18 mouse cellular contexts compared by ENCODE assay signal in the genomic region with DNA sequence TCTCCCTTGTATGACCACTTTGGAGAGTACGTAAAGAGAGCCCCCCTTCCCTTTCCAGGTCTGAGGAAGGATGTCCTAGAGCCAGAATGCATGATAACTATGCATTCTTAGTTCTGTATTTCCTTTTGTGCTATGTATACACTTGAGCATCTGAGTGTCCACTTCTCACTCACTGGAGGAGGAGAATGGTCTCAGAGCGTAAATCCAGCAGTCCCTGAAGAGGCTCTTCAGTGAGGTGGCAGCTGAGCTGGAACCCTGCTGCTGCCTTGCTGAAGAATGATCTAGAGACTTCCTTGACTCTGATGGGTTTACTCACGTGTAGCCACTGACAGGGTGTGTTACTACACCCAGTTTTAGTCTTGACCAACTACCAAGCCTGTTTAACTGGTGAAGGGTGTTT.
"Had no signal": no experiment of that assay in that cellular context is flagged by ENCODE, and none has a peak within 500 bp of the region (broad histone marks: within the 10 kb centered on the region; RNA-seq: fewer than 3 reads in every experiment).

No protein-coding gene starts in this region.

- H3K4me2 ChIP-seq: liver, embryonic 12.5 days; lung, embryonic 14.5 days; midbrain, embryonic 12.5 days; neural tube, embryonic 13.5 days; neural tube, embryonic 15.5 days had no signal

- H3K36me3 ChIP-seq: liver, embryonic 12.5 days; midbrain, embryonic 10.5 days; midbrain, embryonic 12.5 days; neural tube, embryonic 13.5 days; neural tube, embryonic 15.5 days had no signal

- H3K9ac ChIP-seq: liver, embryonic 12.5 days; liver, embryonic 14.5 days; lung, embryonic 14.5 days; midbrain, embryonic 12.5 days; neural tube, embryonic 13.5 days; neural tube, embryonic 15.5 days had no signal

- H3K27ac ChIP-seq: liver, embryonic 12.5 days; liver, embryonic 14.5 days; midbrain, embryonic 10.5 days; midbrain, embryonic 12.5 days; neural tube, embryonic 13.5 days; neural tube, embryonic 15.5 days had no signal

- H3K9me3 ChIP-seq: liver, embryonic 12.5 days; midbrain, embryonic 10.5 days; midbrain, embryonic 12.5 days; neural tube, embryonic 13.5 days; neural tube, embryonic 15.5 days had no signal

- H3K4me3 ChIP-seq: liver, embryonic 12.5 days; midbrain, embryonic 10.5 days; midbrain, embryonic 12.5 days; myocyte; neural tube, embryonic 13.5 days; neural tube, embryonic 15.5 days had no signal

- H3K4me1 ChIP-seq: liver, embryonic 12.5 days; midbrain, embryonic 10.5 days; midbrain, embryonic 12.5 days; neural tube, embryonic 13.5 days; neural tube, embryonic 15.5 days had no signal

- H3K27me3 ChIP-seq: liver, embryonic 12.5 days; midbrain, embryonic 12.5 days; neural tube, embryonic 13.5 days; neural tube, embryonic 15.5 days had no signal

- DNase-seq: lung, embryonic 14.5 days; midbrain, embryonic 14.5 days; retina, postnatal 1 day; right cerebral cortex, adult 18-20 months; right cerebral cortex, postnatal 25 days; right cerebral cortex, postnatal 4 days; spleen, adult 18-20 months; thymus, adult 18-20 months; thymus, postnatal 14 days; thymus, postnatal 36 days had no signal

- ATAC-seq: liver, embryonic 12.5 days; midbrain, embryonic 16.5 days had no signal
